Mouse (Mus musculus): ENCODE results near the gene Rpsa. TPM values are rescaled to one million over a fixed set of nuclear protein-coding genes. Genes with fewer than 3 reads are reported as not detected.
A peak's percentile ranks its signal among the peaks of the same experiment; 100 is the strongest.

The Rpsa gene
- total RNA-seq (2012; rRNA removed) (3,568 and 3,991 TPM in 2 replicates), total RNA-seq (2014; rRNA removed) (4,012 and 4,053 TPM in 2 replicates), polyA plus RNA-seq (2012; ENCODE audit: insufficient read length, low read depth) (3,250 and 3,563 TPM in 2 replicates)

- in situ Hi-C loops (cut with MboI; ENCODE audit: low pct_ligation_motif_present, low pct_unique_long_range_greater_than_20kb, low sequenced_read_pairs) (no loop called here), dilution Hi-C loops (cut with MboI; ENCODE audit: extremely low pct_ligation_motif_present, extremely low pct_unique_long_range_greater_than_20kb, low sequenced_read_pairs) (no loop called here)
- Histone ChIP-seq H3K79me2 (replicated peaks; ENCODE audit: control insufficient read depth, extremely low read depth, insufficient read depth, poor library complexity, severe bottlenecking) (peaks cover 23% of the 10 kb centered on the region), H3K9ac (ENCODE audit: insufficient read depth, low read depth) (peak within 1 kb of the TSS; percentile 99), H3K27me3 (replicated peaks) (no peaks in the 10 kb centered on the region), H3K36me3 (replicated peaks in 1 of 2; ENCODE audit: control insufficient read depth in 1 of 2, insufficient read depth in 1 of 2, low read length in 1 of 2) (peaks cover 52 to 61% of the 10 kb centered on the region in 2 experiments), H3K9me3 (replicated peaks; ENCODE audit: low read length) (no peaks in the 10 kb centered on the region), H3K27ac (ENCODE audit: insufficient read depth, low read depth) (peak within 1 kb of the TSS; percentile 70), H3K4me2 (ENCODE audit: insufficient read depth, low read depth, poor library complexity, severe bottlenecking) (peak within 1 kb of the TSS; percentile 98), H3K4me3 (replicated peaks in 1 of 3; ENCODE audit: low read depth in 2 of 3, low read length in 2 of 3, poor library complexity in 1 of 3) (peak within 1 kb of the TSS; percentile 93 to 99 (median 98)), H3K4me1 (ENCODE audit: control insufficient read depth in 1 of 2, insufficient read depth in 2 of 2) (peaks cover 9 to 50% of the 10 kb centered on the region in 2 experiments)
- TF ChIP-seq TBP (conservative IDR thresholded peaks at IDR 0.05; ENCODE audit: low read depth, low read length): peak; percentile 98
- 0 out of 2 replicates have a peak, but pooled peaks have one; percentile 64 for TF ChIP-seq MAZ (IDR thresholded peaks at IDR 0.05; ENCODE audit: low read depth, low read length)
- peak; percentile 94 for TF ChIP-seq POLR2AphosphoS2 (IDR thresholded peaks at IDR 0.05; ENCODE audit: low read depth, low read length)
- TF ChIP-seq TCF12 (IDR thresholded peaks at IDR 0.05; ENCODE audit: low read depth, low read length): peak; percentile 95
- TF ChIP-seq EP300 (IDR thresholded peaks at IDR 0.05; ENCODE audit: low read length): no peak
- TF ChIP-seq SIN3A (IDR thresholded peaks at IDR 0.05; ENCODE audit: low read length): no peak
- no peak for TF ChIP-seq JUN (IDR thresholded peaks at IDR 0.05; ENCODE audit: insufficient read depth, low read depth, low read length)
- TF ChIP-seq UBTF (IDR thresholded peaks at IDR 0.05; ENCODE audit: low read depth, low read length): 0 out of 2 replicates have a peak, but pooled peaks have one; percentile 43
- peak; percentile 87 for TF ChIP-seq ZMIZ1 (IDR thresholded peaks at IDR 0.05; ENCODE audit: low read depth, low read length)
- TF ChIP-seq KAT2A (IDR thresholded peaks at IDR 0.05; ENCODE audit: insufficient replicate concordance, low read length): peak; percentile 70; the same call in 1 of the 2 replicates
- TF ChIP-seq MAFK (IDR thresholded peaks at IDR 0.05; ENCODE audit: insufficient replicate concordance, low read length): no peak
- TF ChIP-seq BHLHE40 (IDR thresholded peaks at IDR 0.05; ENCODE audit: low read depth, low read length): peak; percentile 35
- peak; percentile 95 for TF ChIP-seq ELF1 (IDR thresholded peaks at IDR 0.05; ENCODE audit: low read depth, low read length)
- TF ChIP-seq MXI1 (IDR thresholded peaks at IDR 0.05; ENCODE audit: low read depth, low read length): peak; percentile 94
- peak; percentile 96 for TF ChIP-seq MYC (IDR thresholded peaks at IDR 0.05; ENCODE audit: low read depth, low read length)
- no peak for TF ChIP-seq ETS1 (conservative IDR thresholded peaks at IDR 0.05; ENCODE audit: low read depth, low read length)
- TF ChIP-seq PAX5 (IDR thresholded peaks at IDR 0.05; ENCODE audit: low read length): no peak
- no peak for TF ChIP-seq ZNF384 (IDR thresholded peaks at IDR 0.05; ENCODE audit: low read depth, low read length)
- TF ChIP-seq USF2 (conservative IDR thresholded peaks at IDR 0.05; ENCODE audit: low read depth, low read length): no peak
- peak; percentile 82 for TF ChIP-seq HCFC1 (IDR thresholded peaks at IDR 0.05; ENCODE audit: low read depth, low read length)
- TF ChIP-seq POLR2A (IDR thresholded peaks at IDR 0.05; ENCODE audit: low read depth, low read length): peak; percentile 98
- peak; percentile 83 for TF ChIP-seq MAX (IDR thresholded peaks at IDR 0.05; ENCODE audit: low read length)
- TF ChIP-seq NELFE (IDR thresholded peaks at IDR 0.05; ENCODE audit: low read depth, low read length): peak; percentile 96
- no peak for TF ChIP-seq IRF4 (IDR thresholded peaks at IDR 0.05; ENCODE audit: low read depth, low read length)
- peak; percentile 88 for TF ChIP-seq NRF1 (IDR thresholded peaks at IDR 0.05; ENCODE audit: low read depth, low read length)
- DNase-seq (ENCODE audit: extremely low read depth): peak; percentile 99
Measured at GRCm38 (mm10) chr9:120127538-120128251, at the start of gene Rpsa. TSS of gene Rpsa (plus strand) at chr9:120127689.
